Mouse (Mus musculus): Measurements from ENCODE around the gene Sephs2.

The Sephs2 gene

GRCm38 (mm10) chr7:127232622-127233367 lies 41.1 kb downstream of the Sephs2 start, which contains the start of the genes Zfp553 and Sept1:
Zfp553 (plus strand) TSS chr7:127233061.
Sept1 (minus strand) TSS chr7:127233130.
- peak; percentile 71 for DNase-seq (ENCODE audit: low spot score)

- DNase-seq (ENCODE audit: low spot score), result no peak
Measured at GRCm38 (mm10) chr7:127231826-127232621, 41.8 kb downstream of the Sephs2 start.

- DNase-seq (ENCODE audit: low spot score), result no peak
Measured at GRCm38 (mm10) chr7:127231376-127231775, 42.5 kb downstream of the Sephs2 start.

GRCm38 (mm10) chr7:127228615-127229303 lies 45.1 kb downstream of the Sephs2 start:
- peak; percentile 72 for DNase-seq (ENCODE audit: low spot score)

GRCm38 (mm10) chr7:127225147-127225995 lies 48.5 kb downstream of the Sephs2 start:
- DNase-seq (ENCODE audit: low spot score), result no peak

GRCm38 (mm10) chr7:127224616-127225015 lies 49.2 kb downstream of the Sephs2 start:
- DNase-seq (ENCODE audit: low spot score), result no peak

GRCm38 (mm10) chr7:127223515-127224478 lies 50.1 kb downstream of the Sephs2 start:
- no peak for DNase-seq (ENCODE audit: low spot score)

- DNase-seq (ENCODE audit: low spot score), result no peak
Measured at GRCm38 (mm10) chr7:127223106-127223505, 50.7 kb downstream of the Sephs2 start.

All from adipocyte (in vitro differentiated cells).